Mouse (Mus musculus) gastrocnemius, postnatal 25 days (tissue): Measurements from ENCODE around the gene Tmem192. TPM values are rescaled to one million over a fixed set of nuclear protein-coding genes. Genes with fewer than 3 reads are reported as not detected.
A peak's percentile ranks its signal among the peaks of the same experiment; 100 is the strongest.

Source experiments
- DNase-seq: peaks from one replicate; pipeline ENCODE4 v3.0.0; 2022
- long read RNA-seq, 2 experiments: library from polyadenylated mRNA; stranded (forward); transcript quantifications; one replicate each; pipeline ENCODE4 v2.0.0; 2021
- total RNA-seq, 2 experiments: library from RNA; stranded (reverse); gene quantifications; 1 replicate in 1 of 2; 2 replicates in 1 of 2; pipeline ENCODE4 v1.2.3; 2021

The Tmem192 gene
- 10 to 100 TPM; 13.4 to 14.4 TPM for total RNA-seq
- long read RNA-seq, experiment 1, transcript Tmem192-201 (6 exons, 1,122 nt): major isoform, 24 of 24 reads
- long read RNA-seq, experiment 1, partial matches to known transcripts: 0 of 24 reads
- long read RNA-seq, experiment 1, other reads (novel, unspliced or antisense): 0 of 24 reads
- long read RNA-seq, experiment 2, transcript Tmem192-201 (6 exons, 1,122 nt): major isoform, 26 of 33 reads
- long read RNA-seq, experiment 2, partial matches to known transcripts: 1 of 33 reads
- long read RNA-seq, experiment 2, other reads (novel, unspliced or antisense): 5 of 33 reads

GRCm38 (mm10) chr8:64946820-64947697 is at the start of gene Tmem192:
Gene Tmem192, plus strand, starts transcription at chr8:64947185.
- peak; percentile 94 for DNase-seq

GRCm38 (mm10) chr8:64898710-64899109 is 48.3 kb upstream of the Tmem192 start:
- no peak for DNase-seq

GRCm38 (mm10) chr8:64900645-64901044 is 46.3 kb upstream of the Tmem192 start:
- no peak for DNase-seq

DNA sequence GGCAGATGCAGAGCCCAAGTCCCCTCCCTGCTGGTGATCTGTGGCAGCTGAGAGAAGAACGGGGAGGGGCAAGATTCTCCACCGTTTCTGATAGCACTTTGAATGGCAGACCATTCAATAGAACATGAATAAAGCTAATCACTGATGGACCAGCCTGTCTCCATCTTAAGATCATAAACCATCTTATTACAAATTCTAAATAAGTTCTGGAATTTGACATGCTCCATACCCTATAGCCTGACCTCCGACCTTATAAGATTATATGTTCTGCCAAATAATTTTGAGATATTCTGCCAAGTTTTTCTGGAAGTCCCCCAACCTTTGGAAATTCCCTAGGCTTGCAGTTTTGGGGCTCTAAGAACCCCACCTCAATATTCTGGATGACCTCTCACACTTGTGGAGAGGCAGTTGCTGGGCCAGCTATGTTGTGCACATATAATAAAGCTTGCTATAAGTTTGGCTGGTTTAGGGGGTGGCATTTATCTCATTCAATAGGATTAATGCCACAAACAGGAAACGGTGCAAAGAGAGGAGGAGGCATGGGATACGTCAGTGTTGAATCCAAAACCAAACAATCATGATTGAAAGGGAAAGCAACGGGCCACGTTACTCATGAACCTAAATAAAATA is 45.3 kb upstream of the Tmem192 start:
- no peak for DNase-seq

DNA sequence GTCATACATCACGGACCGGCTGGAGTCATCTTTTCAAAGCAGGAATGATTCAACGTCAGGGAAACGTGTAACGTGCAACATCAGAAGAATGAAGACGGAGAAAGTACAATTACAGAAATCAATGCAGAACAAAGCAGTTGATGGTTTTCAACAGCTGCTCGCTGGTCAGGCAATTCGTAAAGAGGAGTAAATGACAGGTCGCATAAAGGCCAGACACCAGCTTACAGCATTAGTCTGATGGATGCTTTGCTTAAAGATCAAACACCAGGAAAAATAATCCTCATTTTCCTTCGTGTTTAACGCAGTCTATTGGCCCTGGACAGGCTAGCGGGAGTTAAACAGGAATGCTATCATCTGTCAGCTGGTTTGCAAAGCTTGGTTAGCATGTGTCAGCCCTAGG is 44.8 kb upstream of the Tmem192 start:
- no peak for DNase-seq

DNA sequence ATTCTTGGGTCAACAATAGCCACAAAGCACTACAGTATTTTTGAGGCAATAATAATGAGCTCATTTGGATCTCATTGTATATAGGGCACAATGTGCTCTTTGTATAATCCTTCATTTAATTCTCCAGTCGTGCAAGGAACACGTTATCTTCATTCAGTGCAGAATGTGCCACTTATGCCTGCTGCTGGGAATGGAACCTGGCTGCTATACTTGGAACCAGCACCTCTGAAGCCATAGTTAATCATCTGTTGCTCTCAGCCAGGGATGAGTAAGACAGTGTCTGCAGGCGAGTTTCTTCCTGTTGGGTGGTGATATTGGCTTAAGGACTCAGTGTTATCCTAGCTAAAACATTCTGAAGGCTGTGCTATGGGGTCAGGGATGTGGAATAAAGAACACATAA is 43.2 kb upstream of the Tmem192 start:
- DNase-seq: no peak

- no peak for DNase-seq
Observed at GRCm38 (mm10) chr8:64910026-64910425, 37.0 kb upstream of the Tmem192 start.

DNA sequence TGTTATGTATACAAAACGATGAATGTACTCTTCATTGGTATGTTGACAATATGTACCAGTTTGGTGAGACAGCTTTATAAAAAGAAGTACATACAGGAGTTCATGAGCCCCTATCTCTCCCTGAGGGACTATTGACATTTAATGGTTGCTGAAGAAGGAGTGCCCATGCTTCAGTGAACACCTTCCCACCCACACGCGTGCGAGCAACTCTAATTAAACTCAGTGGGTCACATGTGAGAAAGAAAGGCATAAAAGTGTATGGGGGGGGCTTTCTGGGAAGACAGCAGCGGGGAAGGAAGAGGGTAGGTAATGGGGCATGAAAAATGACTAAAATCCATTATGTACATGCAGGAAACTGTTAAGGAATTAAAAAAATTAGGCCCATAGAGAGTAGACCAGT is 30.2 kb upstream of the Tmem192 start:
- no peak for DNase-seq

DNA sequence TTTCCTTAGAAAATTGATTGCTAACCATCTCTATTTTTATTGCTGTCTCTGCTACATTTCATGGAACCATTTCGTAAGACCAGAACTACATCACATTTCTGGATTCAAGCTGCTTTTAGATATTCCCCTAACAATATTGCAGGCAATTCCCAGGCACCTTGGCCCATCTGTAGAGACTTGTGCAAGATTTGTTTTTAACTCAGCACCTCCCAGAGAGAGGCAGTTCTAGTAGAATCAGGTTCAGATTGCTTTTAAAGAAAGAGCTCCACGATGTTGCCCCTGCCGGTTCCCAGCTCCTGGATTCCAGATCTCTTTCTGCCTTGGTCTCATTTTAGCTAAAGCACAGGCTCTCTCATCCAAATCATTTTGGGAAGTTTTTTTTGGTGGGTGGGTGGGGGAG is 23.7 kb upstream of the Tmem192 start:
- DNase-seq: no peak

GRCm38 (mm10) chr8:64925762-64926161 is 21.2 kb upstream of the Tmem192 start:
- DNase-seq: no peak

GRCm38 (mm10) chr8:64926355-64926754 is 20.6 kb upstream of the Tmem192 start:
- DNase-seq: no peak

DNA sequence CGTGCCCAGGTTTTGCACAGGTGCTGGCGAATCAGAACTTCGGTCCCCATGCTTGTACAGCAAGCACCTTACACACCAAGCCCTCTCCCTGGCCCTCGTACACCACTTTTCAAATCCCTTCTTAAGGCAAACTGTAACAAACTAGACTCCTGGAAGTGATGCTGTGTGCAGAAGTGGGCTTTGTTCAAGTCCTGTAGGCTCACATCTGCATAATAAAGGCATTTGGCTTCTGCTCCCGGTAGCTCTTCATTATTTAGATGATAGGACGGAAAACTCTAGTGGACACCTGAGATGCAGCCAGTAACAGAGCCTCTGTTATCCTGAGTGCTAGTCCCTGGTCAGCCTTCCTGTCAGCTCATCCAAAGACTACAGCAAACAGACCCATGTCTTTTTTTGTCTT is 18.0 kb upstream of the Tmem192 start:
- DNase-seq: no peak

DNA sequence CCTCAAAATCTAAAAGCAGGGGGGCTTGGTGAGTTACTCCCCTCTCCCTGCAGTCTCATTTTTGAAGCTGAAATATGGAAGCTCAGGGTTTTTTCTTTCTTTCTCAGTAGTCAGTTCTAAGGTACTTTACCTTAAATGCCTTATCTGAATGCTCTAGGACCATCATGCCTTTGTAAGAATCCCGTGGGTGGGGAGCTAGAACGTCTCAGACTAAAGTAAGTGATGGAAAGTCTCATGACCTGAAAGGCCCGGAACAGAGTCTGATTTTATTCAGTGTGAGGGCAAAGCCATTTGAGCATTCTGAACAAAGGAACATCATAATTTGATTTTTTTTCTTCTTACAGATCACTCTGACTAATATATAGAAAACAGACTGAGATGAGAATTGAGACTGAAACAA is 12.0 kb upstream of the Tmem192 start:
- no peak for DNase-seq

- DNase-seq: no peak
Observed at GRCm38 (mm10) chr8:64941019-64941418, 6.0 kb upstream of the Tmem192 start.

DNA sequence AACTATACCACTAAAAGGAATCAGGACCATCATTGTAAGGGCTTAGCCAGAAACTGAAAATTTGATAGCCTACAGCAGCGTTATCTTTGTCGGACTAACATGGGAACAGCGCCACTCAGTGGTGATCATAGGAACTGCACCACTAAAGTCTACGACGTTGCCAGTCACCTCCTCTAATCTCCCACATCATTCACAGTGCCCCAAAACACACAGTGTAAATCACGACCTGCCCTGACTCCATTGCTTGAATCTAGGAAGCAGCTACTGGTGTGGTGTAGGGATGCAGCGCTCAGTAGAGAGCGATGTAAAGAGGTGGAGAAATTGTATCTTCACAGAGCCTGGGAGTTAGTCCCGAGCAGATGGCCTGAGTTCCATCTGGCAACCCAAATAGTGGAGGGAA is 5.5 kb upstream of the Tmem192 start:
- peak; percentile 37 for DNase-seq

- no peak for DNase-seq
Observed at GRCm38 (mm10) chr8:64942946-64943345, 4.0 kb upstream of the Tmem192 start.

- DNase-seq: no peak
Observed at GRCm38 (mm10) chr8:64944831-64945230, 2.2 kb upstream of the Tmem192 start.

DNA sequence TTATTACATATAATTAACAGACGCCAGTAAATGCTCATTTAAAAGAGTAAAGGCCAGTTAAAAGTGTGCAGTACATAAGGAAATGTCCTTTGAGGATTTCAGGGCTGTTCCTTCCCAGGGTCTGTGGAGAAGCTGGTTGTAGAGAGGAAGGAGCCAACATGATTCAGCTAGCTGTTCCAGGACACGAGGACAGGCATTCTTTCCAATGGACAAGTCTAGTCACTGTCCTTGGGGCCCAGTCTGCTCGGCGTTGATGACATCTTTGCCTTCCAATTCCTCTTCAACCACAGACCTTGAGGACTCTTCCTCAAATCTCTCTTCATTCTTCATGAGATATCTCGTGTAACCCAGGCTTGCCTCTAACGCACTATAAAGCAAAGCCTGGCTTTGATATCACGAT is 1.4 kb upstream of the Tmem192 start:
- no peak for DNase-seq

DNA sequence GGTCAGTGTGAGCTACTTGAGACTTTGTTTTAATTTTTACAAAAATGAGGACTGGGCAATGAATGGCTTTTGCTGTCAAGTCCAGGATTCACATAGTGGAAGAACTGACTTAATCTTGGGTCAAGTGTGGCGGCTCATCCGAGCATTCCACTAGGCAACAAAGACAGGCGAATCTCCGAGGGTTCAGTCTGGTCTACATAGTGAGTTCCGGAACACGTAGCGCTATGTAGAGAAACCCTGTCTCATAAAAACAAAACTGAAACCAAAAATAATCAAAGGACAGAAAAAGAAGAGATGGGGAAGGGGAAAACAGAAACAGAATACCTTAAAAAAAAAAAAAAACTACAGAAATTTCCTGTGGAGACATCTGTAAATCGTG is 555 bp upstream of the Tmem192 start:
- DNase-seq: no peak

DNA sequence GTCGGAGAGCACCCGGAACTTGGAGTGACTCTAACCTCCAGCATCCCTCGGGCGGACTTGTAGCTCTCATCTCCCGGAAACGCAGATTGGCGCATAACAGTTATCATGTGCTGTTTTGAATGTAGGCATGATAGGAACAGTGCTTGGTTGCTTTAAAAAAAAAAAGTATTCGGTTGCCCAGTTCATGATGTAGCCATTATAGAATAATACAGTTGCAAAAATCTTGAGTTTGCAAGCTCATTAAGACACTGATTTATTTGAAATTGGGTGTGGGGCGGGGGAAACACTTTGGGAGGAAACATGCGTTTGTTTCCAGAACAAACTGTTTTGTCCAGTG is 681 bp downstream of the Tmem192 start:
- no peak for DNase-seq

DNA sequence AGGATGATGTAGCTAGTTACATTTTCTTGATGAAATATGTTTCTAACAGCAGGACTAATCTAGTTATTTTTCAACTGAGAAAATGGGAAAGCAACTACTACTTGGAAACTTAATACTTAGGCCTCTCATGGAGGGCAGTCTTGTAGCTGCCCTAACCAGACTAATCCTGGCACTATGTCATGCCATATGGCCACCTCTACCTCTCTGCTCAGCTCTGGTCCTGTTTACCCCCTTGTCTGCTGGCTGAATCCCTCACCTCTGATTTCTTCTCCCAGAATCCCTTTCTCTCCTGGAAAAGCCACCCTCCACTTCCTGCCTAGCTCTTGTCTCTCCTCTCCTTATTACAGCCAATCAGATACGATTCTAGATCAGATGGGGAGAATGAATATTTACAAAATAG is 1.4 kb downstream of the Tmem192 start:
- DNase-seq: no peak

DNA sequence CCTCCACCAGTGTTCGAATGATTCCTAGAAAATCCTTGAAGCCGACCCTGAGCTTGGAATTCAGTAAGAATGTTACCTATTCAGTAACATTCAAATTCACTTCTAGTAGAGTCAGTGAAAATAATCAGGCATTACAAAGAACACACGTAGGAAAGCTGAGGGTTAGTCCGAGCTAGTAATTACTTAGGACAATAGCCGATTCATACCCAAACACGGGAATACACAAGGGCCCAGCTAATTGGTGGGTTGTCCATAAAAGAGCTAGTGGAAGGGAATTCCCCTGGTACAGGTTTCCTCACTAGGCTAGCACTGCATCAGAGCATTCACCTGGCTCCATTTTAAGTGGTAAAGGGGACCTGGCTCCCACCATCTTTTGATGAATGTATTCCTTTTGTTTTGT is 5.1 kb downstream of the Tmem192 start:
- DNase-seq: no peak

DNA sequence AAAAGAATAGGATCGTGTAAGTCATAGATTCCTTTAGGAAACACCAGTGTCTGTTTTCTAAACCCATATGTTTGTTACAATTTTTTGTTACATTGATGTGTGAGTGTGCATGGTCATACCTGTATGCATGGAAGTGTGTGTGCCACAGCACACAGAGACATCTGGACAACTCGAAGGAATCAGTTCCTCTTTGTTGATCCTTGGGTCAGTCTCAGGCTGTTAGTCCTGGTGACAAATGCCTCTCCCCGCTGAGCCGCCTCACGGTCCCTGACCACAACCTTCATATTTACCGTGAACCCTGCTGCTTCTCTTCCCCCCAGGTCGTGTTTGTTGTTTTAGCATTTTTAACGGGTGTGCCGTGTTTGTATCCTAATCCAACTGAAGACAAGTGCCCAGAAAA is 12.0 kb downstream of the Tmem192 start:
- DNase-seq: no peak
